Mouse (Mus musculus): ENCODE measurements around the gene Pglyrp3. TPM values are rescaled to one million over a fixed set of nuclear protein-coding genes. Genes with fewer than 3 reads are reported as not detected.
A peak's percentile ranks its signal among the peaks of the same experiment; 100 is the strongest.
"Not testable (repeated sequence)": the region's sequence is repeated elsewhere in the genome, so short reads cannot be mapped to it uniquely, and the experiment has no call there.

Gene Pglyrp3
- polyA plus RNA-seq (2015; fragmentation: Nextera tagmentation; extraction: Ambion mirVana), result not detected in 2 replicates

DNA sequence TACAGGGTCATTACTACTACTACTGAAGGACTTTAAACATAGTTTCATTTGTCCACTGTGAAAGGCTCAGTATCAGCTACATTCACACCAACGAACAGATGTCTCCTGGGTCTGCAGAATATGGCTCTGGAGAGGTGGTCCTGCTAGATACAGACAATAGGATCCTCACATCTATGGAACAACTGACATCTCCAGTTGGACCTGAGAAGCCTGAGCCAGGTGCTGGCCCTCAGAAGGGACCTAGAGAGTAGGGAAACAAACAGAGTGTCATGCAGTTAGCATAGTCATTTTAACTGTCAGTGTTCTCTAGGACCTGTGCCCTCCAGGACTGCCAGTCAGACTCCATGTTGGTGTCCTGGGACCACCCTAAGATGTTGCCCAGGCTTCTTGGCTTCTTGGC, at the start of gene Pglyrp3:
Gene Pglyrp3, plus strand, starts transcription at position 301 of the 400 bp plus-strand sequence.
- ATAC-seq (ENCODE audit: low FRiP score), result no peak
- H3K9ac ChIP-seq, result no peak within 1 kb of the TSS
- no peak within 1 kb of the TSS for H3K4me2 ChIP-seq
- no peaks in the 10 kb centered on the region for H3K9me3 ChIP-seq
- no peaks in the 10 kb centered on the region for H3K36me3 ChIP-seq
- 89% methylated on average over 1 of the region's 1 CpGs for WGBS
- no peak within 1 kb of the TSS for H3K4me3 ChIP-seq
- no peaks in the 10 kb centered on the region for H3K27me3 ChIP-seq
- H3K27ac ChIP-seq, result no peak within 1 kb of the TSS
- H3K4me1 ChIP-seq (replicated peaks), result no peaks in the 10 kb centered on the region

DNA sequence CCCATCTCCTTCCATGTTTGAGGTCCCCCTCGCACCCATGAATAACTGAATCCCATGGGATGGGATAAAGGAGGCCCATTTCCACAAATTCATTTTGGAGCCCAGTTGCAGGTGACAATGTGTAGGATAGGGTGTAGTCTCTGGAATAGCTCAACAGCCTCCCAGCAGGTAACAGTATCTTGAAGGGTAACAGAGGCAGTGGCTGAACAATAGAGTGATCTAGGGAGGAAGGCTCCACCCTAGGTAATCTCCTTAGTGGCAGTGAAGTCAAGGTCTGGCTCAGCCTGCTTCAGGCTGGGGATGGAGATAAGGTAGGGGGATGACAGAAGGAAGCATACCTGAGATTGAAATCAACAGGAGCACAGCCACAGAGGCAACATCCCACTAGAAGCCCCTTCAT, 3.4 kb upstream of the Pglyrp3 start:
- ATAC-seq (ENCODE audit: low FRiP score), result no peak
- no peak overlapping the region for H3K27ac ChIP-seq
- H3K36me3 ChIP-seq, result no peaks in the 10 kb centered on the region
- no peaks in the 10 kb centered on the region for H3K27me3 ChIP-seq
- H3K4me2 ChIP-seq, result no peak overlapping the region
- no peak overlapping the region for H3K4me3 ChIP-seq
- H3K9ac ChIP-seq, result no peak overlapping the region
- WGBS, result 90% methylated on average over 1 of the region's 1 CpGs
- no peaks in the 10 kb centered on the region for H3K9me3 ChIP-seq
- H3K4me1 ChIP-seq (replicated peaks), result no peaks in the 10 kb centered on the region

DNA sequence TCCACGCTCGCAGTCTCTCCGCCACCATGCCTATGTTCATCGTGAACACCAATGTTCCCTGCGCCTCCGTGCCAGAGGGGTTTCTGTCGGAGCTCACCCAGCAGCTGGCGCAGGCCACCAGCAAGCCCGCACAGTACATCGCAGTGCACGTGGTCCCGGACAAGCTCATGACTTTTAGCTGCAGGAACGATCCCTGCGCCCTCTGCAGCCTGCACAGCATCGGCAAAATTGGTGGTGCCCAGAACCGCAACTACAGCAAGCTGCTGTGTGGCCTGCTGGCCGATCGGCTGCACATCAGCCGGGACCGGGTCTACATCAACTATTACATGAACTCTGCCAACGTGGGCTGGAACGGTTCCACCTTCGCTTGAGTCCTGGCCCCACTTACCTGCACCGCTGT, 10.2 kb downstream of the Pglyrp3 start:
- WGBS, result 58% methylated on average over 24 of the region's 24 CpGs
- peak overlapping the region; percentile 8; the same call in 1 of the 2 replicates for H3K4me3 ChIP-seq

DNA sequence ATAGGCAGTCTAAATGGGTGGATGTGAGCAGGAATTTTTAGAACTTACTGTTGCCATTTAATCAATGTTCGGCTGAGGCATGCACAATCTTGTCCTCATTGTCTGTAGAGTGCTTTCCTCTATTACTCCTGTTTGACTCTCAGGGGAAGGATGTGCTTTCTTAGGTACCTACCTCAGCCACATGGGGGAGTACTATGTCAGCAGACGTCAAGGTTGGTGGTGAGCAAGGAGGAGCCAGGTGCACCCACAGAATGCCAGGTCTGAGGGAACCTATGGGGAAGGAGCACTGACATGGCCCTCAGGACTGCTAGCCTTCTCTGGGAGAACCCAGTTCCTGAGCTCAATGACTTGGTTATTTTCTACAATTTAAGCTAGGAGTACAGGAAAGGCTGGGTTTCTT, 18.8 kb downstream of the Pglyrp3 start:
- no peaks in the 10 kb centered on the region for H3K27me3 ChIP-seq
- no peak overlapping the region for H3K4me2 ChIP-seq
- no peaks in the 10 kb centered on the region for H3K9me3 ChIP-seq
- ATAC-seq (ENCODE audit: low FRiP score), result no peak
- no peaks in the 10 kb centered on the region for H3K36me3 ChIP-seq
- H3K4me3 ChIP-seq, result no peak overlapping the region
- no peak overlapping the region for H3K9ac ChIP-seq
- no peaks in the 10 kb centered on the region for H3K4me1 ChIP-seq (replicated peaks)
- WGBS, result 61% methylated on average over 2 of the region's 2 CpGs
- H3K27ac ChIP-seq, result no peak overlapping the region

More for the DNA sequence above, 10.2 kb downstream of the Pglyrp3 start:
- not testable (repeated sequence) for ATAC-seq (ENCODE audit: low FRiP score); H3K36me3 ChIP-seq; H3K9me3 ChIP-seq; H3K27me3 ChIP-seq; H3K9ac ChIP-seq; H3K4me1 ChIP-seq (replicated peaks); H3K27ac ChIP-seq
- H3K4me2 ChIP-seq, result peak overlapping the region; percentile 35

DNA sequence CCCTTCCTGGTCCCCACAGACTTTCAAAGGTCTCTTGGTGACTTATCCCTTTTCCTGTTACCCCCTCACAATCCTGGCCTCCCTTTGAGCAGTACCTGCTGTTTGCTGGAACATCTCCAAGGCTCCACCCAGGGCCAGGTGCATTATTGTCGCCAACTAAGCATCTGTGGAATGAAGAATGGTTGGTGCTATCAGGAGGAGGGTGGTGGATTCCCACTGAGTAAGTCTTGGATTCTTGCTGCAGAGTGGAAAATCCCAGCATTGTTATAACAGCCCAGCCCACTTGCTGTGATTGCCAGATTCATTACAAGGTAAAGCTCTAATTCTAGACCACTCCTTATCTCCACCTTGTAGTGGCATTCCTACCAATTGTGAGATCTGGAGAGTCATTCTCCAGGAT, 19.5 kb downstream of the Pglyrp3 start:
- H3K4me3 ChIP-seq, result no peak overlapping the region
- no peak overlapping the region for H3K9ac ChIP-seq
- no peaks in the 10 kb centered on the region for H3K36me3 ChIP-seq
- H3K27ac ChIP-seq, result no peak overlapping the region
- 68% methylated on average over 1 of the region's 1 CpGs for WGBS
- no peaks in the 10 kb centered on the region for H3K27me3 ChIP-seq
- H3K4me2 ChIP-seq, result no peak overlapping the region
- H3K9me3 ChIP-seq, result no peaks in the 10 kb centered on the region
- H3K4me1 ChIP-seq (replicated peaks), result no peaks in the 10 kb centered on the region
- ATAC-seq (ENCODE audit: low FRiP score), result no peak

DNA sequence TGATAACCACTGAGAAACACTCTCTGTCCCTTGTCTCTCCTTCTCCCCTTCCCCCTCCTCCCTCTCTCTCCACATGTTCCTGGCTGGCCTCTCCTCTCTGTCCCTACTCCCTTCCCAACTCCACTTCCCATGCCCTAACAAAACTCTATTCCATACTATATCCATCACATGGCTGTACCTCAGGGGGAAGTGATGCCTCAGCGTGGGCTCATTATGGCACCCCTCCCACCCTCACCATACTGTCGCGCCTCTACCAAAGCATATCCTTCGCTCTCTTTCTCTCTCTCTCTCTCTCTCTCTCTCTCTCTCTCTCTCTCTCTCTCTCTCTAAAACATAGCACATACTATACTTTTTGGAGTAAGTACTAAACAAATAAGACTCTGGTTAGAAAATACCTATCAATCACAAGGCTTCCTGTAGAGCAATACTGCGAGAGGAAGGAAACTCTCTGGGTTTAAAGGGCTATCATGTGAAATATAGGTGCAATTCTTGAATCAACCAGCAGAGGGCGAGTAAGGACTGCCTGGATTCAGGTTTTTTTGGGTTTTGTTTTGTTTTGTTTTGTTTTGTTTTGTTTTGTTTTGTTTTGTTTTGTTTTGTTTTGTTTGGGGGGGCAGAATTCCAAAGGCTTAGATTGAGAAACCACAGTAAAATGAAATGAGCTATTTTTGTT, 36.1 kb downstream of the Pglyrp3 start:
- Histone ChIP-seq H3K4me1 (replicated peaks) (no peaks in the 10 kb centered on the region), H3K27me3 (no peaks in the 10 kb centered on the region), H3K9me3 (no peaks in the 10 kb centered on the region), H3K27ac (no peak overlapping the region), H3K9ac (no peak overlapping the region), H3K4me3 (no peak overlapping the region), H3K4me2 (no peak overlapping the region), H3K36me3 (no peaks in the 10 kb centered on the region)
- 59% methylated on average over 6 of the region's 6 CpGs for WGBS
- 0 out of 2 replicates have a peak, but pooled peaks have one; percentile 43 for ATAC-seq (ENCODE audit: low FRiP score)

GRCm38 (mm10) chr3:92080462-92081284, 66.3 kb downstream of the Pglyrp3 start:
- Histone ChIP-seq H3K9ac (peak overlapping the region; percentile 89), H3K9me3 (no peaks in the 10 kb centered on the region), H3K27me3 (peaks cover 32% of the 10 kb centered on the region), H3K4me3 (peak overlapping the region; percentile 72), H3K36me3 (no peaks in the 10 kb centered on the region), H3K4me2 (peak overlapping the region; percentile 67), H3K27ac (peak overlapping the region; percentile 97), H3K4me1 (replicated peaks) (peaks cover 19% of the 10 kb centered on the region)
- peak; percentile 89 for ATAC-seq (ENCODE audit: low FRiP score)
- WGBS, result under 1% methylated on average over 72 of the region's 82 CpGs

Small RNA genes lying within 50 kb of the gene (microRNA-seq; reads per million reads assigned to microRNA genes)
- gene Gm23697 (not detected), gene Gm25145 (not detected)

Other genes starting within 250 kb of the Pglyrp3 start
- 4.6 and 4.9 TPM in 2 replicates for gene Lor, start 68.6 kb downstream of the Pglyrp3 start, polyA plus RNA-seq (2015; fragmentation: Nextera tagmentation; extraction: Ambion mirVana)
- gene Prr9, start 109.4 kb downstream of the Pglyrp3 start, polyA plus RNA-seq (2015; fragmentation: Nextera tagmentation; extraction: Ambion mirVana), result not detected in 2 replicates
- gene Lelp1, start 128.2 kb downstream of the Pglyrp3 start, polyA plus RNA-seq (2015; fragmentation: Nextera tagmentation; extraction: Ambion mirVana), result not detected in 2 replicates
- gene Sprr2a1, start 201.2 kb downstream of the Pglyrp3 start, polyA plus RNA-seq (2015; fragmentation: Nextera tagmentation; extraction: Ambion mirVana), result not detected in 2 replicates
- not detected in 2 replicates for gene Sprr2a2, start 201.3 kb downstream of the Pglyrp3 start, polyA plus RNA-seq (2015; fragmentation: Nextera tagmentation; extraction: Ambion mirVana)